Mouse (Mus musculus): ENCODE data around the gene Srgap3.

Srgap3 gene

GRCm38 (mm10) chr6:112809658-112810520 is 137.2 kb downstream of the Srgap3 start:
- DNase-seq: no peak

GRCm38 (mm10) chr6:112808738-112809137 is 138.3 kb downstream of the Srgap3 start:
- no peak for DNase-seq

- DNase-seq: no peak
Measured at GRCm38 (mm10) chr6:112801917-112802316, 145.1 kb downstream of the Srgap3 start.

- DNase-seq: no peak
Measured at GRCm38 (mm10) chr6:112798378-112798777, 148.7 kb downstream of the Srgap3 start.

- DNase-seq: no peak
Measured at GRCm38 (mm10) chr6:112796607-112797006, 150.5 kb downstream of the Srgap3 start.

- DNase-seq: no peak
Measured at GRCm38 (mm10) chr6:112793887-112794286, 153.2 kb downstream of the Srgap3 start.

GRCm38 (mm10) chr6:112789901-112790300 is 157.2 kb downstream of the Srgap3 start:
- DNase-seq: no peak

GRCm38 (mm10) chr6:112788617-112789016 is 158.4 kb downstream of the Srgap3 start:
- no peak for DNase-seq

GRCm38 (mm10) chr6:112788174-112788573 is 158.9 kb downstream of the Srgap3 start:
- DNase-seq: no peak

GRCm38 (mm10) chr6:112781409-112782093 is 165.5 kb downstream of the Srgap3 start:
- DNase-seq: no peak

- peak; percentile 20 for DNase-seq
Measured at GRCm38 (mm10) chr6:112778211-112778610, 168.9 kb downstream of the Srgap3 start.

GRCm38 (mm10) chr6:112776718-112777117 is 170.3 kb downstream of the Srgap3 start:
- peak; percentile 16 for DNase-seq

- DNase-seq: no peak
Measured at GRCm38 (mm10) chr6:112773754-112774153, 173.3 kb downstream of the Srgap3 start.

GRCm38 (mm10) chr6:112770996-112771395 is 176.1 kb downstream of the Srgap3 start:
- DNase-seq: no peak

- DNase-seq: peak; percentile 48
Measured at GRCm38 (mm10) chr6:112758541-112758940, 188.5 kb downstream of the Srgap3 start.

- DNase-seq: no peak
Measured at GRCm38 (mm10) chr6:112756866-112757265, 190.2 kb downstream of the Srgap3 start.

GRCm38 (mm10) chr6:112754994-112755393 is 192.1 kb downstream of the Srgap3 start:
- no peak for DNase-seq

- no peak for DNase-seq
Measured at GRCm38 (mm10) chr6:112752517-112752916, 194.5 kb downstream of the Srgap3 start.

GRCm38 (mm10) chr6:112752007-112752406 is 195.1 kb downstream of the Srgap3 start:
- DNase-seq: no peak

GRCm38 (mm10) chr6:112742297-112742696 is 204.8 kb downstream of the Srgap3 start:
- DNase-seq: peak; percentile 22

- no peak for DNase-seq
Measured at GRCm38 (mm10) chr6:112741766-112742165, 205.3 kb downstream of the Srgap3 start.

GRCm38 (mm10) chr6:112739635-112740034 is 207.4 kb downstream of the Srgap3 start:
- DNase-seq: no peak

GRCm38 (mm10) chr6:112738924-112739323 is 208.1 kb downstream of the Srgap3 start:
- no peak for DNase-seq

- no peak for DNase-seq
Measured at GRCm38 (mm10) chr6:112736471-112736870, 210.6 kb downstream of the Srgap3 start.
